Mouse (Mus musculus): ENCODE results near the gene Gm3336. TPM values are rescaled to one million over a fixed set of nuclear protein-coding genes. Genes with fewer than 3 reads are reported as not detected.

Gene Gm3336
- polyA plus RNA-seq, 1 experiment from 2014 or later, result not detected

Other genes starting within 250 kb of the Gm3336 start
- gene Klhl26, start 241.6 kb upstream of the Gm3336 start, polyA plus RNA-seq (2014; fragmentation: Nextera tagmentation; extraction: Ambion mirVana), result 14.6 and 17.0 TPM in 2 replicates
- gene Tmem59l, start 231.2 kb upstream of the Gm3336 start, polyA plus RNA-seq (2014; fragmentation: Nextera tagmentation; extraction: Ambion mirVana), result 19.3 and 20.7 TPM in 2 replicates
- 3.4 and 3.7 TPM in 2 replicates for gene Crlf1, start 225.4 kb upstream of the Gm3336 start, polyA plus RNA-seq (2014; fragmentation: Nextera tagmentation; extraction: Ambion mirVana)
- 118 and 132 TPM in 2 replicates for gene Rex1bd, start 211.8 kb upstream of the Gm3336 start, polyA plus RNA-seq (2014; fragmentation: Nextera tagmentation; extraction: Ambion mirVana)
- gene Uba52, start 207.7 kb upstream of the Gm3336 start, polyA plus RNA-seq (2014; fragmentation: Nextera tagmentation; extraction: Ambion mirVana), result 809 and 814 TPM in 2 replicates
- gene Fkbp8, start 190.8 kb upstream of the Gm3336 start, polyA plus RNA-seq (2014; fragmentation: Nextera tagmentation; extraction: Ambion mirVana), result 243 and 252 TPM in 2 replicates
- 49.8 and 53.8 TPM in 2 replicates for gene Kxd1, start 190.6 kb upstream of the Gm3336 start, polyA plus RNA-seq (2014; fragmentation: Nextera tagmentation; extraction: Ambion mirVana)
- gene Ell, start 179.1 kb upstream of the Gm3336 start, polyA plus RNA-seq (2014; fragmentation: Nextera tagmentation; extraction: Ambion mirVana), result 18.8 and 22.2 TPM in 2 replicates
- 87.9 and 90.7 TPM in 2 replicates for gene Isyna1, start 124.2 kb upstream of the Gm3336 start, polyA plus RNA-seq (2014; fragmentation: Nextera tagmentation; extraction: Ambion mirVana)
- gene Ssbp4, start 109.7 kb upstream of the Gm3336 start, polyA plus RNA-seq (2014; fragmentation: Nextera tagmentation; extraction: Ambion mirVana), result 125 and 137 TPM in 2 replicates
- 0.85 and 1.2 TPM in 2 replicates for gene Lrrc25, start 102.4 kb upstream of the Gm3336 start, polyA plus RNA-seq (2014; fragmentation: Nextera tagmentation; extraction: Ambion mirVana)
- 0.28 TPM in 1 of 2 replicates, not detected in the other for gene Gdf15, start 86.1 kb upstream of the Gm3336 start, polyA plus RNA-seq (2014; fragmentation: Nextera tagmentation; extraction: Ambion mirVana)
- 246 and 268 TPM in 2 replicates for gene Pgpep1, start 58.2 kb upstream of the Gm3336 start, polyA plus RNA-seq (2014; fragmentation: Nextera tagmentation; extraction: Ambion mirVana)
- 298 and 301 TPM in 2 replicates for gene Lsm4, start 45.3 kb upstream of the Gm3336 start, polyA plus RNA-seq (2014; fragmentation: Nextera tagmentation; extraction: Ambion mirVana)
- 167 and 171 TPM in 2 replicates for gene Jund, start 19.6 kb upstream of the Gm3336 start, polyA plus RNA-seq (2014; fragmentation: Nextera tagmentation; extraction: Ambion mirVana)
- not detected in 2 replicates for gene Iqcn, start 15.1 kb upstream of the Gm3336 start, polyA plus RNA-seq (2014; fragmentation: Nextera tagmentation; extraction: Ambion mirVana)
- 0.42 TPM in 1 of 2 replicates, not detected in the other for gene Pde4c, start 5.2 kb downstream of the Gm3336 start, polyA plus RNA-seq (2014; fragmentation: Nextera tagmentation; extraction: Ambion mirVana)
- 97.9 and 111 TPM in 2 replicates for gene Rab3a, start 36.1 kb downstream of the Gm3336 start, polyA plus RNA-seq (2014; fragmentation: Nextera tagmentation; extraction: Ambion mirVana)
- 40.7 and 41.3 TPM in 2 replicates for gene Mpv17l2, start 42.4 kb downstream of the Gm3336 start, polyA plus RNA-seq (2014; fragmentation: Nextera tagmentation; extraction: Ambion mirVana)
- gene Pik3r2, start 58.2 kb downstream of the Gm3336 start, polyA plus RNA-seq (2014; fragmentation: Nextera tagmentation; extraction: Ambion mirVana), result 52.4 and 54.7 TPM in 2 replicates
- 10.5 and 14.7 TPM in 2 replicates for gene Mast3, start 86.5 kb downstream of the Gm3336 start, polyA plus RNA-seq (2014; fragmentation: Nextera tagmentation; extraction: Ambion mirVana)
- gene Il12rb1, start 89.9 kb downstream of the Gm3336 start, polyA plus RNA-seq (2014; fragmentation: Nextera tagmentation; extraction: Ambion mirVana), result not detected in 2 replicates
- gene Arrdc2, start 121.2 kb downstream of the Gm3336 start, polyA plus RNA-seq (2014; fragmentation: Nextera tagmentation; extraction: Ambion mirVana), result 8.8 and 10.2 TPM in 2 replicates
- 14.0 and 14.1 TPM in 2 replicates for gene Kcnn1, start 144.7 kb downstream of the Gm3336 start, polyA plus RNA-seq (2014; fragmentation: Nextera tagmentation; extraction: Ambion mirVana)
- gene Ccdc124, start 155.4 kb downstream of the Gm3336 start, polyA plus RNA-seq (2014; fragmentation: Nextera tagmentation; extraction: Ambion mirVana), result 152 and 155 TPM in 2 replicates
- 0.87 and 1.1 TPM in 2 replicates for gene Slc5a5, start 174.2 kb downstream of the Gm3336 start, polyA plus RNA-seq (2014; fragmentation: Nextera tagmentation; extraction: Ambion mirVana)
- gene Rpl18a, start 178.9 kb downstream of the Gm3336 start, polyA plus RNA-seq (2014; fragmentation: Nextera tagmentation; extraction: Ambion mirVana), result 3,152 and 3,217 TPM in 2 replicates
- gene Map1s, start 187.4 kb downstream of the Gm3336 start, polyA plus RNA-seq (2014; fragmentation: Nextera tagmentation; extraction: Ambion mirVana), result 45.4 and 47.1 TPM in 2 replicates